Mouse (Mus musculus) ES-Bruce4 (cell line): ENCODE data around the gene Phf7.

Source experiments
- CTCF ChIP-seq: IDR thresholded peaks from one replicate; pipeline ENCODE4 v1.8.1; 2011; ENCODE audit warnings: low read depth, low read length
- POLR2A ChIP-seq: IDR thresholded peaks from one replicate; pipeline ENCODE4 v1.8.1; 2011; ENCODE audit warnings: low read length; ENCODE audit not compliant: insufficient read depth

GRCm38 (mm10) chr14:31211854-31212253, 39.3 kb downstream of the Phf7 start:
- TF ChIP-seq CTCF (no peak), POLR2A (no peak)
